Mouse (Mus musculus) kidney, adult 18-20 months (tissue): ENCODE data around the gene Filip1l.

Experiments used
- DNase-seq: peaks from one replicate; pipeline ENCODE4 v3.0.0; 2021

The Filip1l gene

GRCm38 (mm10) chr16:57575764-57576388 is 223.0 kb downstream of the Filip1l start:
- DNase-seq = no peak

GRCm38 (mm10) chr16:57577519-57577918 is 224.6 kb downstream of the Filip1l start:
- no peak for DNase-seq

- no peak for DNase-seq
These were observed 227.1 kb downstream of the Filip1l start for GRCm38 (mm10) chr16:57580041-57580440.

- DNase-seq = no peak
These were observed 229.1 kb downstream of the Filip1l start for GRCm38 (mm10) chr16:57582008-57582407.

GRCm38 (mm10) chr16:57585201-57585600 is 232.3 kb downstream of the Filip1l start:
- no peak for DNase-seq

GRCm38 (mm10) chr16:57593422-57594157 is 240.7 kb downstream of the Filip1l start:
- DNase-seq = no peak

- no peak for DNase-seq
These were observed 244.5 kb downstream of the Filip1l start for GRCm38 (mm10) chr16:57597295-57597957.

GRCm38 (mm10) chr16:57601031-57601430 is 248.1 kb downstream of the Filip1l start:
- DNase-seq = no peak

GRCm38 (mm10) chr16:57606444-57607227 is 253.7 kb downstream of the Filip1l start, which contains the start of gene Cmss1:
Gene Cmss1 (minus strand): TSS chr16:57606864.
- DNase-seq = peak; percentile 86

- DNase-seq = no peak
These were observed 258.9 kb downstream of the Filip1l start for GRCm38 (mm10) chr16:57611768-57612167.
